Mouse (Mus musculus) lung, adult 2 months (tissue): ENCODE results near the gene Usp4.

Source experiments
- CTCF ChIP-seq: fragments of 200-500 bp; IDR thresholded peaks from 2 replicates; pipeline ENCODE4 v1.5.1; 2011; ENCODE audit warnings: mild to moderate bottlenecking, low read length, control low read depth; ENCODE audit not compliant: insufficient read depth
- POLR2A ChIP-seq: fragments of 200-500 bp; IDR thresholded peaks from 2 replicates; pipeline ENCODE4 v1.6.1; 2011; ENCODE audit warnings: low read depth, mild to moderate bottlenecking, control low read depth, low read length, borderline replicate concordance; ENCODE audit errors: extremely low read depth

GRCm38 (mm10) chr9:108348290-108348680, 632 bp downstream of the Usp4 start:
- TF ChIP-seq POLR2A (no peak), CTCF (no peak)
